Mouse (Mus musculus) megakaryocyte, embryonic 14.5 days (primary cell): Measurements from ENCODE around the gene Tiparp.

Source experiments
- FLI1 ChIP-seq: IDR thresholded peaks from 2 replicates; pipeline ENCODE4 v1.6.1; 2012; ENCODE audit warnings: low read length, inconsistent platforms, mixed read lengths
- GATA1 ChIP-seq: IDR thresholded peaks from 3 replicates; pipeline ENCODE4 v1.6.1; 2012; ENCODE audit warnings: mixed read lengths, low read length, inconsistent platforms, borderline replicate concordance

- TF ChIP-seq GATA1: no peak
- TF ChIP-seq FLI1: no peak
Measured at GRCm38 (mm10) chr3:65563926-65564624, 35.9 kb downstream of the Tiparp start.
